Mouse (Mus musculus) megakaryocyte, embryonic 14.5 days (primary cell): ENCODE results near the gene Tchh. TPM values are rescaled to one million over a fixed set of nuclear protein-coding genes. Genes with fewer than 3 reads are reported as not detected.

Source experiments
- H3K27me3 ChIP-seq: replicated peaks from 2 replicates; pipeline ENCODE3; 2012; ENCODE audit warnings: inconsistent platforms
- H3K36me3 ChIP-seq: replicated peaks from 2 replicates; pipeline ENCODE3; 2012; ENCODE audit warnings: low read length, inconsistent platforms, mixed read lengths
- H3K4me1 ChIP-seq: 2 replicates; pipeline ENCODE4 v1.6.1; 2012; ENCODE audit warnings: inconsistent platforms
- H3K4me3 ChIP-seq: replicated peaks from 2 replicates; pipeline ENCODE3; 2012; ENCODE audit warnings: moderate library complexity, mild to moderate bottlenecking, inconsistent platforms
- H3K9me3 ChIP-seq: 2 replicates; pipeline ENCODE4 v1.6.1; 2012; ENCODE audit warnings: inconsistent platforms
- FLI1 ChIP-seq: IDR thresholded peaks from 2 replicates; pipeline ENCODE4 v1.6.1; 2012; ENCODE audit warnings: low read length, inconsistent platforms, mixed read lengths
- GATA1 ChIP-seq: IDR thresholded peaks from 3 replicates; pipeline ENCODE4 v1.6.1; 2012; ENCODE audit warnings: mixed read lengths, low read length, inconsistent platforms, borderline replicate concordance
- polyA plus RNA-seq: library from polyadenylated mRNA; stranded (reverse); fragments of >175 nt; gene quantifications from 2 replicates; pipeline ENCODE4 v1.2.3, GENCODE M21; 2012; ENCODE audit warnings: low replicate concordance; ENCODE audit not compliant: insufficient read depth

Gene Tchh
- polyA plus RNA-seq, 1 experiment = not detected

- Histone ChIP-seq H3K27me3 (peaks cover 61% of the 10 kb centered on the region), H3K36me3 (no peaks in the 10 kb centered on the region), H3K4me3 (peak overlapping the region; percentile 91), H3K4me1 (peaks cover 43% of the 10 kb centered on the region), H3K9me3 (peaks cover 17% of the 10 kb centered on the region; the same call in 1 of the 2 replicates)
- TF ChIP-seq FLI1 (no peak), GATA1 (no peak)
Measured at GRCm38 (mm10) chr3:93447138-93447841, 5.2 kb downstream of the Tchh start.

- TF ChIP-seq FLI1 (no peak), GATA1 (no peak)
- peaks cover 3% of the 10 kb centered on the region for H3K27me3 ChIP-seq
- no peaks in the 10 kb centered on the region for H3K9me3 ChIP-seq
- no peaks in the 10 kb centered on the region for H3K4me1 ChIP-seq
- H3K4me3 ChIP-seq = no peak overlapping the region
- no peaks in the 10 kb centered on the region for H3K36me3 ChIP-seq
Measured at GRCm38 (mm10) chr3:93466556-93466955, 24.4 kb downstream of the Tchh start.

GRCm38 (mm10) chr3:93467130-93467529, 25.0 kb downstream of the Tchh start:
- Histone ChIP-seq H3K4me1 (no peaks in the 10 kb centered on the region), H3K27me3 (peaks cover 4% of the 10 kb centered on the region), H3K4me3 (no peak overlapping the region), H3K36me3 (no peaks in the 10 kb centered on the region), H3K9me3 (no peaks in the 10 kb centered on the region)
- TF ChIP-seq FLI1 (no peak), GATA1 (no peak)

GRCm38 (mm10) chr3:93468561-93468960, 26.4 kb downstream of the Tchh start, which contains the start of gene Tchhl1:
Gene Tchhl1 (plus strand): TSS chr3:93468754.
- TF ChIP-seq GATA1 (no peak), FLI1 (no peak)
- H3K4me1 ChIP-seq = no peaks in the 10 kb centered on the region
- H3K4me3 ChIP-seq = no peak within 1 kb of the TSS
- peaks cover 4% of the 10 kb centered on the region for H3K27me3 ChIP-seq
- H3K36me3 ChIP-seq = no peaks in the 10 kb centered on the region
- H3K9me3 ChIP-seq = no peaks in the 10 kb centered on the region

GRCm38 (mm10) chr3:93469629-93470028, 27.5 kb downstream of the Tchh start:
- Histone ChIP-seq H3K4me3 (no peak overlapping the region), H3K9me3 (no peaks in the 10 kb centered on the region), H3K27me3 (peaks cover 4% of the 10 kb centered on the region), H3K4me1 (no peaks in the 10 kb centered on the region), H3K36me3 (no peaks in the 10 kb centered on the region)
- TF ChIP-seq FLI1 = no peak
- TF ChIP-seq GATA1 = no peak

GRCm38 (mm10) chr3:93480053-93480452, 37.9 kb downstream of the Tchh start:
- H3K27me3 ChIP-seq = no peaks in the 10 kb centered on the region
- TF ChIP-seq FLI1 (no peak), GATA1 (no peak)

GRCm38 (mm10) chr3:93481982-93482616, 40.0 kb downstream of the Tchh start:
- H3K36me3 ChIP-seq = no peaks in the 10 kb centered on the region
- no peak overlapping the region for H3K4me3 ChIP-seq
- peaks cover 3% of the 10 kb centered on the region; the same call in 1 of the 2 replicates for H3K9me3 ChIP-seq
- TF ChIP-seq GATA1 (no peak), FLI1 (no peak)
- no peaks in the 10 kb centered on the region for H3K4me1 ChIP-seq
- no peaks in the 10 kb centered on the region for H3K27me3 ChIP-seq

More at GRCm38 (mm10) chr3:93480053-93480452, 37.9 kb downstream of the Tchh start:
- H3K4me3 ChIP-seq = no peak overlapping the region
- peaks cover 3% of the 10 kb centered on the region; the same call in 1 of the 2 replicates for H3K9me3 ChIP-seq
- no peaks in the 10 kb centered on the region for H3K4me1 ChIP-seq
- H3K36me3 ChIP-seq = no peaks in the 10 kb centered on the region

GRCm38 (mm10) chr3:93485611-93486010, 43.5 kb downstream of the Tchh start:
- H3K36me3 ChIP-seq = no peaks in the 10 kb centered on the region
- peaks cover 2% of the 10 kb centered on the region for H3K27me3 ChIP-seq
- no peak for TF ChIP-seq GATA1
- TF ChIP-seq FLI1 = no peak
- peaks cover 6% of the 10 kb centered on the region; the same call in 1 of the 2 replicates for H3K4me1 ChIP-seq
- no peak overlapping the region for H3K4me3 ChIP-seq
- H3K9me3 ChIP-seq = peaks cover 2% of the 10 kb centered on the region; the same call in 1 of the 2 replicates

- TF ChIP-seq FLI1 (no peak), GATA1 (no peak)
- Histone ChIP-seq H3K27me3 (peaks cover 2% of the 10 kb centered on the region), H3K9me3 (no peaks in the 10 kb centered on the region), H3K4me3 (no peak overlapping the region), H3K36me3 (no peaks in the 10 kb centered on the region), H3K4me1 (peaks cover 7% of the 10 kb centered on the region; the same call in 1 of the 2 replicates)
Measured at GRCm38 (mm10) chr3:93488541-93488940, 46.4 kb downstream of the Tchh start.

- Histone ChIP-seq H3K9me3 (no peaks in the 10 kb centered on the region), H3K4me3 (no peak overlapping the region), H3K36me3 (no peaks in the 10 kb centered on the region), H3K4me1 (peaks cover 13% of the 10 kb centered on the region; the same call in 1 of the 2 replicates), H3K27me3 (peaks cover 2% of the 10 kb centered on the region)
- TF ChIP-seq GATA1 = no peak
- no peak for TF ChIP-seq FLI1
Measured at GRCm38 (mm10) chr3:93492176-93492575, 50.0 kb downstream of the Tchh start.
